Mouse (Mus musculus) G1E (cell line): Measurements from ENCODE around the gene Tmem159. TPM values are rescaled to one million over a fixed set of nuclear protein-coding genes. Genes with fewer than 3 reads are reported as not detected.

ENCODE experiments used
- ATAC-seq: 2 replicates; pipeline ENCODE4 v1.8.0; 2016; ENCODE audit warnings: mild to moderate bottlenecking; ENCODE audit not compliant: insufficient number of reproducible peaks, poor library complexity, low FRiP score, severe bottlenecking; ENCODE audit errors: extremely low read depth
- DNase-seq: peaks from one replicate; pipeline ENCODE4 v3.0.0; 2012; ENCODE audit warnings: low spot score
- H3K27me3 ChIP-seq: 2 replicates; pipeline ENCODE4 v1.6.1; 2012; ENCODE audit warnings: mild to moderate bottlenecking, low read length, inconsistent platforms; ENCODE audit not compliant: insufficient read depth
- H3K36me3 ChIP-seq: replicated peaks from 2 replicates; pipeline ENCODE3; 2012; ENCODE audit warnings: mild to moderate bottlenecking, inconsistent platforms
- H3K4me1 ChIP-seq: 2 replicates; pipeline ENCODE4 v1.6.1; 2012; ENCODE audit warnings: low read depth, low read length, inconsistent platforms, mixed read lengths; ENCODE audit not compliant: insufficient read depth
- H3K4me3 ChIP-seq: 2 replicates; pipeline ENCODE4 v1.5.1; 2012; ENCODE audit warnings: low read depth, mild to moderate bottlenecking, inconsistent platforms, low read length, moderate library complexity, mixed read lengths
- H3K9me3 ChIP-seq: replicated peaks from 2 replicates; pipeline ENCODE4 v1.6.1; 2012; ENCODE audit warnings: inconsistent platforms
- CTCF ChIP-seq: IDR thresholded peaks from 2 replicates; pipeline ENCODE4 v1.5.1; 2012; ENCODE audit warnings: low read depth, low read length, inconsistent platforms, mixed read lengths
- GATA1 ChIP-seq: IDR thresholded peaks from 2 replicates; pipeline ENCODE4 v1.6.1; 2012; ENCODE audit warnings: borderline replicate concordance, low read length, inconsistent platforms, mixed read lengths
- GATA2 ChIP-seq: IDR thresholded peaks from 2 replicates; pipeline ENCODE4 v1.6.1; 2012; ENCODE audit warnings: low read depth, low read length, inconsistent platforms, borderline replicate concordance
- POLR2AphosphoS5 ChIP-seq: IDR thresholded peaks from 2 replicates; pipeline ENCODE4 v1.6.1; 2012; ENCODE audit warnings: low read depth, low read length, inconsistent platforms; ENCODE audit not compliant: insufficient replicate concordance
- TAL1 ChIP-seq: conservative IDR thresholded peaks from 2 replicates; pipeline ENCODE4 v1.6.1; 2012; ENCODE audit warnings: low read depth, low read length, inconsistent platforms, mixed read lengths
- polyA plus RNA-seq: library from polyadenylated mRNA; stranded (reverse); fragments of >175 nt; gene quantifications from 2 replicates; pipeline ENCODE4 v1.2.3, GENCODE M21; 2012
- total RNA-seq, 2 experiments: library from RNA; stranded (forward) in 1 of 2; stranded (reverse) in 1 of 2; fragments of 200-1000 nt in 1 of 2; fragments of >200 nt in 1 of 2; fragmentation: Nextera tagmentation in 1 of 2; gene quantifications; 2 replicates each; pipeline ENCODE4 v1.2.3; 2014 to 2017

The Tmem159 gene
- total and polyA plus RNA-seq, 3 experiments: not detected

- no peak for DNase-seq
- Histone ChIP-seq H3K36me3 (no peaks in the 10 kb centered on the region), H3K9me3 (no peaks in the 10 kb centered on the region)
Observed at GRCm38 (mm10) chr7:120157575-120158061, 55.5 kb downstream of the Tmem159 start.

GRCm38 (mm10) chr7:120158121-120158613 lies 56.0 kb downstream of the Tmem159 start:
- Histone ChIP-seq H3K27me3 (peaks cover 3% of the 10 kb centered on the region; the same call in 1 of the 2 replicates), H3K36me3 (no peaks in the 10 kb centered on the region), H3K4me3 (no peak overlapping the region), H3K4me1 (no peaks in the 10 kb centered on the region), H3K9me3 (no peaks in the 10 kb centered on the region)
- no peak for ATAC-seq
- no peak for DNase-seq
- TF ChIP-seq CTCF (no peak), TAL1 (no peak), GATA2 (no peak), GATA1 (no peak), POLR2AphosphoS5 (no peak)

More at GRCm38 (mm10) chr7:120157575-120158061, 55.5 kb downstream of the Tmem159 start:
- no peak overlapping the region for H3K4me3 ChIP-seq
- H3K27me3 ChIP-seq: peaks cover 3% of the 10 kb centered on the region; the same call in 1 of the 2 replicates
- H3K4me1 ChIP-seq: no peaks in the 10 kb centered on the region
- TF ChIP-seq GATA1 (no peak), GATA2 (no peak), CTCF (no peak), POLR2AphosphoS5 (no peak), TAL1 (no peak)
- ATAC-seq: no peak

DNA sequence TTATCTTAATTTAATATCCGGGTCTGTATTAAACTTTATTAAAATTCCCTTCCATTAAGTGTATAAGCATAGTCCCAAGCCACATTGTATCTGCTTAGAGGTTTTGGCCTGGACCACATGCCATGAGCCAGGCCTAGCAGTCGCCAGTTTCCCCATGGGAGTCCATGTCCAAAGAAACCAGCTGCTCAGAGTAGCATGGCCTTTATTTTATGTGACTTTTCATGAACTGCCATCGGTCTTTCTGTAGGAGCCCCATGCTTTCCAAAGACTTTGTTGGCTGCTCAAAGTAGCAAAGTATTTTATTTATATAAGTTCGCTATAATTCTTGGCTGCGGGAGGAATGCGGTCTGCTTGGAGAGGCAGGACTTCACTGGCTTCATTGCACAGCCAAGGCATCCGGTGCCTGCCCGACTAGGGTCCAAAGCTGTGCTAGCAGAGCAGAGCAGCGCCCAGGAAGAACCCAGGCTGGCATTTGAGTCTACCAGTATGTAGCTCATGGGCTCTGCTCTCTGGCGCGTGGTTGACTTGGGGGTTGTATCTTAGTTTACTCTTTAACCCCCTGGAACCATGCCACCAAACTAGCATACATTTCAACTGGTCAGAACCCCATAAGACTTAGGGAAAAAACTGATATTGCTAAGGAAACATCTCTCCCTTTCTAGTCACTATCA lies 61.6 kb downstream of the Tmem159 start:
- Histone ChIP-seq H3K4me1 (no peaks in the 10 kb centered on the region), H3K36me3 (no peaks in the 10 kb centered on the region), H3K9me3 (no peaks in the 10 kb centered on the region), H3K4me3 (no peak overlapping the region), H3K27me3 (peaks cover 2% of the 10 kb centered on the region; the same call in 1 of the 2 replicates)
- ATAC-seq: no peak
- no peak for DNase-seq
- TF ChIP-seq CTCF (no peak), GATA1 (no peak), POLR2AphosphoS5 (no peak), GATA2 (no peak), TAL1 (no peak)

Other genes with a start within 250 kb of the Tmem159 start
- gene Lyrm1, start 206.5 kb upstream of the Tmem159 start, total RNA-seq (2014; fragmentation: Nextera tagmentation): 2.4 and 2.5 TPM in 2 replicates
- gene Lyrm1, start 206.5 kb upstream of the Tmem159 start, total RNA-seq (2017): 5.7 and 6.0 TPM in 2 replicates
- 0.91 and 1.2 TPM in 2 replicates for gene Lyrm1, start 206.5 kb upstream of the Tmem159 start, polyA plus RNA-seq
- gene Dcun1d3, start 206.1 kb upstream of the Tmem159 start, total RNA-seq (2014; fragmentation: Nextera tagmentation): 8.9 and 9.4 TPM in 2 replicates
- 10.2 and 10.8 TPM in 2 replicates for gene Dcun1d3, start 206.1 kb upstream of the Tmem159 start, total RNA-seq (2017)
- gene Dcun1d3, start 206.1 kb upstream of the Tmem159 start, polyA plus RNA-seq: 4.4 and 8.9 TPM in 2 replicates
- not detected in 2 replicates for gene Dnah3, start 7.1 kb upstream of the Tmem159 start, total RNA-seq (2014; fragmentation: Nextera tagmentation)
- gene Dnah3, start 7.1 kb upstream of the Tmem159 start, total RNA-seq (2017): 0.12 and 0.22 TPM in 2 replicates
- not detected in 2 replicates for gene Dnah3, start 7.1 kb upstream of the Tmem159 start, polyA plus RNA-seq
- not detected in 2 replicates for gene Zp2, start 42.9 kb downstream of the Tmem159 start, total RNA-seq (2014; fragmentation: Nextera tagmentation)
- 0.11 TPM in 1 of 2 replicates, not detected in the other for gene Zp2, start 42.9 kb downstream of the Tmem159 start, total RNA-seq (2017)
- gene Zp2, start 42.9 kb downstream of the Tmem159 start, polyA plus RNA-seq: not detected in 2 replicates
- not detected in 2 replicates for gene Anks4b, start 71.5 kb downstream of the Tmem159 start, total RNA-seq (2014; fragmentation: Nextera tagmentation)
- under 0.01 and 0.11 TPM in 2 replicates for gene Anks4b, start 71.5 kb downstream of the Tmem159 start, total RNA-seq (2017)
- not detected in 2 replicates for gene Anks4b, start 71.5 kb downstream of the Tmem159 start, polyA plus RNA-seq
- gene Crym, start 99.8 kb downstream of the Tmem159 start, total RNA-seq (2014; fragmentation: Nextera tagmentation): not detected in 2 replicates
- 0.11 TPM in 1 of 2 replicates, not detected in the other for gene Crym, start 99.8 kb downstream of the Tmem159 start, total RNA-seq (2017)
- not detected in 2 replicates for gene Crym, start 99.8 kb downstream of the Tmem159 start, polyA plus RNA-seq
- 1.3 TPM in 1 of 2 replicates, not detected in the other for gene Abca14, start 101.6 kb downstream of the Tmem159 start, total RNA-seq (2014; fragmentation: Nextera tagmentation)
- gene Abca14, start 101.6 kb downstream of the Tmem159 start, total RNA-seq (2017): not detected in 2 replicates
- not detected in 2 replicates for gene Abca14, start 101.6 kb downstream of the Tmem159 start, polyA plus RNA-seq
- not detected in 2 replicates for gene Abca15, start 226.3 kb downstream of the Tmem159 start, total RNA-seq (2014; fragmentation: Nextera tagmentation)
- under 0.01 TPM in 1 of 2 replicates, not detected in the other for gene Abca15, start 226.3 kb downstream of the Tmem159 start, total RNA-seq (2017)
- not detected in 2 replicates for gene Abca15, start 226.3 kb downstream of the Tmem159 start, polyA plus RNA-seq